Mouse (Mus musculus): ENCODE measurements around the gene Psmd4. TPM values are rescaled to one million over a fixed set of nuclear protein-coding genes. Genes with fewer than 3 reads are reported as not detected.

The Psmd4 gene
- polyA plus RNA-seq, 2 experiments from 2014 or later: 163 to 246 TPM

Other genes with a start within 250 kb of the Psmd4 start
- gene Pogz, start 205.0 kb downstream of the Psmd4 start, polyA plus RNA-seq (2017; shearing (Covaris generic)): 10 to 100 TPM; 13.0 to 15.3 TPM
- gene Psmb4, start 155.7 kb downstream of the Psmd4 start, polyA plus RNA-seq (2017; shearing (Covaris generic)): 100 to 1,000 TPM; 148 to 197 TPM
- gene Selenbp1, start 109.6 kb downstream of the Psmd4 start, polyA plus RNA-seq (2017; shearing (Covaris generic)): 1 to 10 TPM; 4.5 to 4.6 TPM
- gene Rfx5, start 88.5 kb downstream of the Psmd4 start, polyA plus RNA-seq (2017; shearing (Covaris generic)): 10 to 100 TPM in 1 of 2 experiments, 1 to 10 TPM in 1; 10.0 to 12.3 TPM
- 10 to 100 TPM in 1 of 2 experiments, 1 to 10 TPM in 1; 9.5 to 10.9 TPM for gene Pi4kb, start 67.9 kb downstream of the Psmd4 start, polyA plus RNA-seq (2017; shearing (Covaris generic))
- gene Zfp687, start 27.2 kb downstream of the Psmd4 start, polyA plus RNA-seq (2017; shearing (Covaris generic)): 10 to 100 TPM; 11.7 to 14.0 TPM
- 10 to 100 TPM; 15.5 to 21.5 TPM for gene Pip5k1a, start 64.3 kb upstream of the Psmd4 start, polyA plus RNA-seq (2017; shearing (Covaris generic))
- gene Vps72, start 68.4 kb upstream of the Psmd4 start, polyA plus RNA-seq (2017; shearing (Covaris generic)): 10 to 100 TPM; 64.5 to 64.8 TPM
- gene Tmod4, start 81.9 kb upstream of the Psmd4 start, polyA plus RNA-seq (2017; shearing (Covaris generic)): 1 to 10 TPM; 2.5 to 3.7 TPM
- 10 to 100 TPM; 67.2 to 99.2 TPM for gene Scnm1, start 91.4 kb upstream of the Psmd4 start, polyA plus RNA-seq (2017; shearing (Covaris generic))
- gene Lysmd1, start 91.5 kb upstream of the Psmd4 start, polyA plus RNA-seq (2017; shearing (Covaris generic)): 10 to 100 TPM; 21.1 to 22.9 TPM
- 100 to 1,000 TPM; 216 to 232 TPM for gene Tnfaip8l2, start 99.7 kb upstream of the Psmd4 start, polyA plus RNA-seq (2017; shearing (Covaris generic))
- not detected for gene Sema6c, start 117.8 kb upstream of the Psmd4 start, polyA plus RNA-seq (2017; shearing (Covaris generic))
- gene Gabpb2, start 175.3 kb upstream of the Psmd4 start, polyA plus RNA-seq (2017; shearing (Covaris generic)): 10 to 100 TPM; 31.0 to 34.7 TPM
- 100 to 1,000 TPM; 258 to 260 TPM for gene Cdc42se1, start 186.1 kb upstream of the Psmd4 start, polyA plus RNA-seq (2017; shearing (Covaris generic))
- gene Mllt11, start 189.6 kb upstream of the Psmd4 start, polyA plus RNA-seq (2017; shearing (Covaris generic)): 10 to 100 TPM; 21.2 to 31.5 TPM
- gene Gm128, start 199.0 kb upstream of the Psmd4 start, polyA plus RNA-seq (2017; shearing (Covaris generic)): 1 to 10 TPM in 1 of 2 experiments, under 1 TPM in 1; 0.40 to 1.1 TPM
- gene Bnipl, start 208.6 kb upstream of the Psmd4 start, polyA plus RNA-seq (2017; shearing (Covaris generic)): not detected
- 10 to 100 TPM; 19.3 to 21.6 TPM for gene Mindy1, start 238.7 kb upstream of the Psmd4 start, polyA plus RNA-seq (2017; shearing (Covaris generic))
- 1 to 10 TPM; 6.3 to 9.7 TPM for gene Prune1, start 239.5 kb upstream of the Psmd4 start, polyA plus RNA-seq (2017; shearing (Covaris generic))